In genomic region chr1:161037026-161037425, GRCm38 (mm10) we compare ENCODE assay signal across 8 mouse cellular contexts. TPM values are rescaled to one million over a fixed set of nuclear protein-coding genes. Genes with fewer than 3 reads are reported as not detected.
DNase-seq lines count a peak whose midpoint lies in the region; ATAC-seq and TF ChIP-seq lines count a peak whose summit lies in the region.

No protein-coding gene starts in this region.

- TF ChIP-seq CTCF in cortical plate, adult 2 months (IDR thresholded peaks at IDR 0.05; ENCODE audit: extremely low read depth, insufficient read depth, low read length), result no peak
- no peak for TF ChIP-seq CTCF in hindbrain, postnatal 0 days (IDR thresholded peaks at IDR 0.05; ENCODE audit: low read depth)
- no peak for TF ChIP-seq CTCF in midbrain, postnatal 0 days (IDR thresholded peaks at IDR 0.05)

- no peak for DNase-seq in kidney, adult 18-20 months
- DNase-seq in hindbrain, postnatal 0 days (ENCODE audit: low spot score), result no peak
- no peak for DNase-seq in midbrain, postnatal 0 days (ENCODE audit: low spot score)
- no peak for DNase-seq in left cerebral cortex, postnatal 36 days (ENCODE audit: low spot score in 2 of 2)
- no peak for DNase-seq in left cerebral cortex, adult 9 months (ENCODE audit: low spot score in 2 of 2)

- no peaks in the 10 kb centered on the region for H3K9me3 ChIP-seq in kidney, embryonic 14.5 days (ENCODE audit: control insufficient read depth, low read length)
- no peaks in the 10 kb centered on the region for H3K9me3 ChIP-seq in hindbrain, postnatal 0 days (ENCODE audit: low read length)
- no peaks in the 10 kb centered on the region for H3K9me3 ChIP-seq in midbrain, postnatal 0 days (ENCODE audit: low read length)

- H3K4me1 ChIP-seq in kidney, embryonic 14.5 days (ENCODE audit: control insufficient read depth, insufficient read depth, low read length), result peaks cover 2% of the 10 kb centered on the region; the same call in 1 of the 2 replicates
- H3K4me1 ChIP-seq in cortical plate, adult 2 months (ENCODE audit: control insufficient read depth, insufficient read depth, low read length), result no peaks in the 10 kb centered on the region; the same call in 1 of the 2 replicates
- H3K4me1 ChIP-seq in hindbrain, postnatal 0 days (ENCODE audit: insufficient read depth, low read length), result peaks cover 18% of the 10 kb centered on the region
- peaks cover 3% of the 10 kb centered on the region; the same call in 1 of the 2 replicates for H3K4me1 ChIP-seq in midbrain, postnatal 0 days (ENCODE audit: insufficient read depth, low read length)

- peak overlapping the region; percentile 92 for H3K4me3 ChIP-seq in kidney, embryonic 14.5 days (ENCODE audit: low read length)
- peak overlapping the region; percentile 91; the same call in 1 of the 2 replicates for H3K4me3 ChIP-seq in cortical plate, adult 2 months (ENCODE audit: insufficient read depth, low read length)
- H3K4me3 ChIP-seq in hindbrain, postnatal 0 days (ENCODE audit: low read length), result peak overlapping the region; percentile 94
- H3K4me3 ChIP-seq in midbrain, postnatal 0 days (ENCODE audit: low read depth, low read length), result peak overlapping the region; percentile 94

- ATAC-seq in kidney, embryonic 14.5 days (ENCODE audit: low FRiP score, low TSS enrichment), result no peak
- ATAC-seq in hindbrain, postnatal 0 days, result no peak
- ATAC-seq in midbrain, postnatal 0 days (ENCODE audit: low FRiP score), result no peak
- ATAC-seq in CD4-positive, CD25-positive, alpha-beta regulatory T cell, adult 4 months, result no peak

- peaks cover 55% of the 10 kb centered on the region for H3K36me3 ChIP-seq in kidney, embryonic 14.5 days (ENCODE audit: control insufficient read depth, insufficient read depth, low read length)
- peaks cover 16% of the 10 kb centered on the region; the same call in 1 of the 2 replicates for H3K36me3 ChIP-seq in hindbrain, postnatal 0 days (ENCODE audit: insufficient read depth, low read length)
- peaks cover 17% of the 10 kb centered on the region; the same call in 1 of the 2 replicates for H3K36me3 ChIP-seq in midbrain, postnatal 0 days (ENCODE audit: insufficient read depth, low read length)

- intact Hi-C loops in left cerebral cortex, postnatal 36 days (cut with DNase I), result no loop called here

- WGBS in kidney, embryonic 14.5 days, result 6% methylated on average over 1 of the region's 1 CpGs
- WGBS in hindbrain, postnatal 0 days, result 0% methylated on average over 1 of the region's 1 CpGs
- 4% methylated on average over 1 of the region's 1 CpGs for WGBS in midbrain, postnatal 0 days

- H3K9ac ChIP-seq in kidney, embryonic 14.5 days (ENCODE audit: low read depth, low read length), result peak overlapping the region; percentile 97
- peak overlapping the region; percentile 93; the same call in 1 of the 2 replicates for H3K9ac ChIP-seq in hindbrain, postnatal 0 days (replicated peaks; ENCODE audit: low read length)
- peak overlapping the region; percentile 90 for H3K9ac ChIP-seq in midbrain, postnatal 0 days (replicated peaks; ENCODE audit: low read length, poor library complexity, severe bottlenecking)

- H3K4me2 ChIP-seq in kidney, embryonic 14.5 days (replicated peaks; ENCODE audit: low read depth, low read length), result peak overlapping the region; percentile 82
- H3K4me2 ChIP-seq in hindbrain, postnatal 0 days (ENCODE audit: low read depth, low read length), result peak overlapping the region; percentile 84
- peak overlapping the region; percentile 82 for H3K4me2 ChIP-seq in midbrain, postnatal 0 days (ENCODE audit: low read depth, low read length, poor library complexity, severe bottlenecking)

- peak overlapping the region; percentile 91; the same call in 1 of the 2 replicates for H3K27ac ChIP-seq in kidney, embryonic 14.5 days (ENCODE audit: low read depth, low read length)
- H3K27ac ChIP-seq in cortical plate, adult 2 months (ENCODE audit: insufficient read depth, low read length), result no peak overlapping the region
- H3K27ac ChIP-seq in hindbrain, postnatal 0 days, result no peak overlapping the region
- 0 out of 2 replicates have a peak overlapping the region, but pooled peaks have one; percentile 86 for H3K27ac ChIP-seq in midbrain, postnatal 0 days (ENCODE audit: low read depth, low read length)

- H3K27me3 ChIP-seq in kidney, embryonic 14.5 days (ENCODE audit: control insufficient read depth, insufficient read depth, low read length), result no peaks in the 10 kb centered on the region
- no peaks in the 10 kb centered on the region for H3K27me3 ChIP-seq in hindbrain, postnatal 0 days (ENCODE audit: insufficient read depth, low read length)
- no peaks in the 10 kb centered on the region for H3K27me3 ChIP-seq in midbrain, postnatal 0 days (ENCODE audit: insufficient read depth, low read length)

- TF ChIP-seq POLR2A in cortical plate, adult 2 months (IDR thresholded peaks at IDR 0.05; ENCODE audit: extremely low read depth, insufficient read depth, low read length), result no peak

RNA-seq across cellular contexts. Expression of gene Zbtb37, which starts 2.4 kb away (rescaled TPM):
- 11.0 and 13.3 TPM in 2 replicates for polyA plus RNA-seq in kidney, embryonic 14.5 days (2014; fragmentation: Nextera tagmentation; extraction: Ambion mirVana)
- polyA plus RNA-seq in cortical plate, adult 2 months (2012; rRNA removed), result 4.8 and 5.1 TPM in 2 replicates
- 24.4 and 85.1 TPM in 2 replicates for total RNA-seq in hindbrain, postnatal 0 days (2014; rRNA removed)
- polyA plus RNA-seq in hindbrain, postnatal 0 days (2015; fragmentation: Nextera tagmentation; extraction: Ambion mirVana), result 8.4 and 9.6 TPM in 2 replicates
- total RNA-seq in midbrain, postnatal 0 days (2014; rRNA removed), result 35.5 and 55.6 TPM in 2 replicates
- polyA plus RNA-seq in midbrain, postnatal 0 days (2015; fragmentation: Nextera tagmentation; extraction: Ambion mirVana), result 8.5 and 12.7 TPM in 2 replicates
- 10 to 100 TPM; 17.9 to 19.4 TPM for total RNA-seq in left cerebral cortex, postnatal 36 days (2021)
- polyA plus RNA-seq in CD4-positive, CD25-positive, alpha-beta regulatory T cell, adult 4 months (2017; shearing (Covaris generic)), result 10 to 100 TPM in 1 of 2 experiments, 1 to 10 TPM in 1; 8.3 to 11.0 TPM

RNA-seq across cellular contexts. Expression of gene Dars2, which starts 33.4 kb away (rescaled TPM):
- 26.6 and 45.4 TPM in 2 replicates for polyA plus RNA-seq in kidney, embryonic 14.5 days (2014; fragmentation: Nextera tagmentation; extraction: Ambion mirVana)
- polyA plus RNA-seq in cortical plate, adult 2 months (2012; rRNA removed), result 25.0 and 26.2 TPM in 2 replicates
- total RNA-seq in hindbrain, postnatal 0 days (2014; rRNA removed), result 19.2 and 21.4 TPM in 2 replicates
- polyA plus RNA-seq in hindbrain, postnatal 0 days (2015; fragmentation: Nextera tagmentation; extraction: Ambion mirVana), result 24.8 and 26.0 TPM in 2 replicates
- total RNA-seq in midbrain, postnatal 0 days (2014; rRNA removed), result 12.9 and 14.6 TPM in 2 replicates
- polyA plus RNA-seq in midbrain, postnatal 0 days (2015; fragmentation: Nextera tagmentation; extraction: Ambion mirVana), result 19.6 and 22.9 TPM in 2 replicates
- 10 to 100 TPM; 23.3 to 27.6 TPM for total RNA-seq in left cerebral cortex, postnatal 36 days (2021)
- 10 to 100 TPM; 11.3 to 25.7 TPM for polyA plus RNA-seq in CD4-positive, CD25-positive, alpha-beta regulatory T cell, adult 4 months (2017; shearing (Covaris generic))

RNA-seq across cellular contexts. Expression of gene Cenpl, which starts 33.5 kb away (rescaled TPM):
- 32.7 and 36.2 TPM in 2 replicates for polyA plus RNA-seq in kidney, embryonic 14.5 days (2014; fragmentation: Nextera tagmentation; extraction: Ambion mirVana)
- polyA plus RNA-seq in cortical plate, adult 2 months (2012; rRNA removed), result 0.98 and 1.7 TPM in 2 replicates
- 1.0 and 1.2 TPM in 2 replicates for total RNA-seq in hindbrain, postnatal 0 days (2014; rRNA removed)
- polyA plus RNA-seq in hindbrain, postnatal 0 days (2015; fragmentation: Nextera tagmentation; extraction: Ambion mirVana), result 6.8 and 7.5 TPM in 2 replicates
- total RNA-seq in midbrain, postnatal 0 days (2014; rRNA removed), result 1.4 and 2.0 TPM in 2 replicates
- polyA plus RNA-seq in midbrain, postnatal 0 days (2015; fragmentation: Nextera tagmentation; extraction: Ambion mirVana), result 5.2 and 6.1 TPM in 2 replicates
- 1 to 10 TPM; 1.1 to 1.8 TPM for total RNA-seq in left cerebral cortex, postnatal 36 days (2021)
- polyA plus RNA-seq in CD4-positive, CD25-positive, alpha-beta regulatory T cell, adult 4 months (2017; shearing (Covaris generic)), result 10 to 100 TPM; 17.1 to 18.1 TPM

RNA-seq across cellular contexts. Expression of gene Serpinc1, which starts 58.6 kb away (rescaled TPM):
- 1.9 and 2.2 TPM in 2 replicates for polyA plus RNA-seq in kidney, embryonic 14.5 days (2014; fragmentation: Nextera tagmentation; extraction: Ambion mirVana)
- 0.08 and 0.19 TPM in 2 replicates for polyA plus RNA-seq in cortical plate, adult 2 months (2012; rRNA removed)
- total RNA-seq in hindbrain, postnatal 0 days (2014; rRNA removed), result 0.04 and 0.05 TPM in 2 replicates
- 2.3 and 2.6 TPM in 2 replicates for polyA plus RNA-seq in hindbrain, postnatal 0 days (2015; fragmentation: Nextera tagmentation; extraction: Ambion mirVana)
- 0.05 TPM in 1 of 2 replicates, not detected in the other for total RNA-seq in midbrain, postnatal 0 days (2014; rRNA removed)
- polyA plus RNA-seq in midbrain, postnatal 0 days (2015; fragmentation: Nextera tagmentation; extraction: Ambion mirVana), result 3.1 and 3.4 TPM in 2 replicates
- total RNA-seq in left cerebral cortex, postnatal 36 days (2021), result under 1 TPM; 0.12 to 0.50 TPM
- 10 to 100 TPM; 15.0 to 16.9 TPM for polyA plus RNA-seq in CD4-positive, CD25-positive, alpha-beta regulatory T cell, adult 4 months (2017; shearing (Covaris generic))

Comparison
In these comparisons a context has a peak if more than half of its experiments do, and no peak if none do; other contexts are left out.
1. H3K27ac ChIP-seq: peak in kidney, embryonic 14.5 days (single experiment) and midbrain, postnatal 0 days (single experiment); none in cortical plate, adult 2 months (single experiment) and hindbrain, postnatal 0 days (single experiment).
2. Peak in every context shown above with its lines, with median percentiles within 50 percentile points of each other: H3K4me2 ChIP-seq, H3K4me3 ChIP-seq and H3K9ac ChIP-seq.